Mouse (Mus musculus): ENCODE data around the gene Zmiz2. TPM values are rescaled to one million over a fixed set of nuclear protein-coding genes. Genes with fewer than 3 reads are reported as not detected.

Zmiz2 gene
- total RNA-seq, 2 experiments from 2014 or later, result 38.5 to 39.0 TPM

Small RNAs within 50 kb of the gene (microRNA-seq; reads per million reads assigned to microRNA genes)
- not detected for gene Mir7651

Other genes starting within 250 kb of the Zmiz2 start
- gene A730071L15Rik, start 189.0 kb upstream of the Zmiz2 start, total RNA-seq (2021), result under 1 TPM in 1 of 2 experiments, not detected in 1; 0.17 TPM
- 10 to 100 TPM; 59.3 to 59.6 TPM for gene Nudcd3, start 188.7 kb upstream of the Zmiz2 start, total RNA-seq (2021)
- not detected for gene Npc1l1, start 158.9 kb upstream of the Zmiz2 start, total RNA-seq (2021)
- 10 to 100 TPM; 22.5 to 23.8 TPM for gene Ddx56, start 121.3 kb upstream of the Zmiz2 start, total RNA-seq (2021)
- 10 to 100 TPM; 76.6 to 89.2 TPM for gene Tmed4, start 114.2 kb upstream of the Zmiz2 start, total RNA-seq (2021)
- gene Ogdh, start 97.4 kb upstream of the Zmiz2 start, total RNA-seq (2021), result 1,000 to 10,000 TPM; 1,619 to 1,687 TPM
- 100 to 1,000 TPM; 316 to 357 TPM for gene Ppia, start 26.4 kb downstream of the Zmiz2 start, total RNA-seq (2021)
- 10 to 100 TPM; 67.7 to 69.4 TPM for gene H2afv, start 55.4 kb downstream of the Zmiz2 start, total RNA-seq (2021)
- 10 to 100 TPM; 34.4 to 36.8 TPM for gene Purb, start 86.8 kb downstream of the Zmiz2 start, total RNA-seq (2021)
- gene Myo1g, start 131.9 kb downstream of the Zmiz2 start, total RNA-seq (2021), result 1 to 10 TPM; 1.5 to 2.4 TPM
- 10 to 100 TPM; 23.9 to 24.3 TPM for gene Ccm2, start 157.8 kb downstream of the Zmiz2 start, total RNA-seq (2021)
- 1 to 10 TPM in 1 of 2 experiments, under 1 TPM in 1; 0.49 to 1.1 TPM for gene Nacad, start 217.0 kb downstream of the Zmiz2 start, total RNA-seq (2021)
- gene Tbrg4, start 237.0 kb downstream of the Zmiz2 start, total RNA-seq (2021), result 100 to 1,000 TPM in 1 of 2 experiments, 10 to 100 TPM in 1; 98.2 to 109 TPM
- not detected for gene Wap, start 249.6 kb downstream of the Zmiz2 start, total RNA-seq (2021)